Mouse (Mus musculus) lung, adult 2 months (tissue): ENCODE data around the gene Hist1h2ae.

ENCODE experiments used
- CTCF ChIP-seq: fragments of 200-500 bp; IDR thresholded peaks from 2 replicates; pipeline ENCODE4 v1.5.1; 2011; ENCODE audit warnings: mild to moderate bottlenecking, low read length, control low read depth; ENCODE audit not compliant: insufficient read depth
- POLR2A ChIP-seq: fragments of 200-500 bp; IDR thresholded peaks from 2 replicates; pipeline ENCODE4 v1.6.1; 2011; ENCODE audit warnings: low read depth, mild to moderate bottlenecking, control low read depth, low read length, borderline replicate concordance; ENCODE audit errors: extremely low read depth

DNA sequence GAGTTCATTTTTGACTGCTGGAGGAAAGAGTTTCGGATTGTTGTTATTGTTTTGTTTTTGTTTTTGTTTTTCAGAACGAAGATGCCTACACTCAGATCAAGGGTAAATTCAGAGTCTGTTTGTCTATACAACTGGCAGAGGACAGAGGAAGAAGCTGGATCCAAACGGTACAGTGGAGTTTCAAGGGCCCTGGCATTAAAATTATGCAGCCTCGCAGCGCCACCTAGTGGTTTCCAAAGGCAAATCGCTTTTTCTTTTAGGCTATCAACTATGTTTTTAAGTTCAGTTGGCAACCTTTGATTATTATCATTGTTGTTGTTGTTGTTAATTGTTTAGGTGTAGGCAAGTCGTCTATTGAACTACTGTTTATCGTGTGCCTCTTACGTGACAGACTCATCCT is 26.9 kb upstream of the Hist1h2ae start:
- TF ChIP-seq CTCF (peak; percentile 66), POLR2A (no peak)
